Mouse (Mus musculus): ENCODE results near the gene Prcp.

- TF ChIP-seq EP300 (IDR thresholded peaks at IDR 0.05; ENCODE audit: low read length) (no peak), CTCF (conservative IDR thresholded peaks at IDR 0.05 in 1 of 2, IDR thresholded peaks at IDR 0.05 in 1 of 2; ENCODE audit: low read depth in 2 of 2, low read length in 2 of 2) (no peak), USF1 (IDR thresholded peaks at IDR 0.05; ENCODE audit: low read depth, low read length) (no peak), POLR2A (IDR thresholded peaks at IDR 0.05; ENCODE audit: low read depth, low read length) (no peak), MXI1 (IDR thresholded peaks at IDR 0.05; ENCODE audit: low read depth, low read length) (no peak), SMC3 (IDR thresholded peaks at IDR 0.05; ENCODE audit: low read depth, low read length) (no peak), HCFC1 (IDR thresholded peaks at IDR 0.05; ENCODE audit: low read depth, low read length) (no peak), RCOR1 (conservative IDR thresholded peaks at IDR 0.05; ENCODE audit: low read depth, low read length) (no peak), CHD2 (IDR thresholded peaks at IDR 0.05; ENCODE audit: low read length) (no peak)
Measured at GRCm38 (mm10) chr7:92977429-92977828, 103.2 kb downstream of the Prcp start.

All from CH12.LX (cell line).